Mouse (Mus musculus) megakaryocyte progenitor cell, adult 5-6 weeks (primary cell): ENCODE results near the gene Galnt10. TPM values are rescaled to one million over a fixed set of nuclear protein-coding genes. Genes with fewer than 3 reads are reported as not detected.
A peak's percentile ranks its signal among the peaks of the same experiment; 100 is the strongest.
"Not testable (repeated sequence)": the region's sequence is repeated elsewhere in the genome, so short reads cannot be mapped to it uniquely, and the experiment has no call there.

Experiments used
- ATAC-seq: replicated peaks from 2 replicates; pipeline ENCODE4 v1.8.0; 2016; ENCODE audit warnings: mild to moderate bottlenecking, moderate TSS enrichment, inconsistent platforms; ENCODE audit not compliant: poor library complexity
- total RNA-seq, 2 experiments: library from RNA; stranded (forward) in 1 of 2; stranded (reverse) in 1 of 2; fragments of 157-497, 149-512 nt in 1 of 2; fragments of 200-1000 nt in 1 of 2; gene quantifications; 2 replicates each; pipeline versions ENCODE4 v1.2.3 to v1.2.4; 2015 to 2017

Galnt10 gene
- total RNA-seq, 2 experiments from 2014 or later, result 4.0 to 7.0 TPM

DNA sequence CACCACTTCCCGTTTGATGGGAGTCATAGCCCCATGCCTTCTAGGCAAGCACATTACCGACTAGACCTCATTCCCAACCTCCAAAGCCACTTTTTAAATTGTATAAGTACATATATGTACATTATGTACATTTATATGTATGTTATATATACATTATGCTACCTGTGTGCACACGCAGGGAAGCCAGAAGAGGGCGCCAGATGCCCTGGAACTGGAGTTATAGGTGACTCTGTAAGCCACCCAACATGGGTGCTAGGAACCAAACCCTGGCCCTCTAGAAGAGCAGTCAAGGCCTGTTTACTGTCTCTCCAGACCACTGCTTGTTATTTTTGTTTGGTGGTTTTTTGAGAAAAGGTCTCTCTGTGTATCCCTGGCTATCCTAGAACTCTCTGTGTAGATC is 172.9 kb downstream of the Galnt10 start:
- no peak for ATAC-seq

GRCm38 (mm10) chr11:57819999-57820581 is 174.8 kb downstream of the Galnt10 start:
- ATAC-seq, result peak; percentile 90

- ATAC-seq, result not testable (repeated sequence)
These were observed 177.9 kb downstream of the Galnt10 start for GRCm38 (mm10) chr11:57823159-57823558.

GRCm38 (mm10) chr11:57823714-57824113 is 178.5 kb downstream of the Galnt10 start:
- ATAC-seq, result no peak

GRCm38 (mm10) chr11:57825234-57825633 is 180.0 kb downstream of the Galnt10 start:
- ATAC-seq, result peak; percentile 61

GRCm38 (mm10) chr11:57827048-57827914 is 182.0 kb downstream of the Galnt10 start:
- no peak; the same call in 1 of the 2 replicates for ATAC-seq

GRCm38 (mm10) chr11:57827915-57828545 is 182.8 kb downstream of the Galnt10 start:
- peak; percentile 24; the same call in 1 of the 2 replicates for ATAC-seq

DNA sequence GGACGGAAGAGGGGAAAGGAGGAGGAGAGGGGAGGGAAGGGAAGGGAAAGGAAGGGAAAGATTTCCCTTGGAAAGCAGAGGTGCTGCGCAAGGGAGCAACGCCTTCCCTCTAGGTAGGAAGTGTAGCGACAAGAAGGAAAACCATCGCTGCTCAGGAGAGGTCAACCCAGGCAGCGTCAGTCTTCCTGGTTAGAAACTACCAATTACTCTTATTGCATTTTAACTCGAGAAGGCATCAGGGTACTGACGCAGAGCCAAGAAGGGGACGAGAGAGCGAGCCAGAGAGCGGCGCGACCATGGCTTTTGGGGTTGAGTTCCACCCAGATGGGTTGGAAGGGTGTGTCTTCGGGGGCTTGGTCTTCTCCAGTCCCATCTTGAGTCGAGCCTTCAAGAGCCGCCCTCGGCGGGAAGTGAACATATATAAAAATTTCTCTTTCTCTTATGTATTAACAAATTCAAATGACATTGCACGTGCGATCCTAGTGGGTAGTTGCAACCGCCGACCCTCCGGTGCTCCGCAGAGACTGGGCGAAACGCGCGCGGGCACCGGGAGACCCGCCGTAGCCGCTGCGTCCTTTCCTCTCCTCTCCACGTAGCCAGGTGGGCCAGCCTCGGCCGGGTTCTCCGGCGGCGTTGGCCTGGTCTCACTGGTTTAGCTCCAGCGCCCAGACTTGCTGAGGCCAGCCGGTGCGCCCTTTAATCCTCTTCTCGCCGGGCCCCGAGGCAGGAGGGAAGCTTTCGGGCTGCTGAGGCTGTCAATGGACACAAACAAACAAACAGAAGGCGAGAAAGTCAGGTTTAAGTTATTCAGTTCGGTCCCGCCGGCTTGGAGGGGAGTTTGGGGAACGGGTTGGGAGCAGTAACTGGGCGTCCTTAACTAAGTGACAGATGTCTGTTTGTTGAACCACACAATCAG is 184.0 kb downstream of the Galnt10 start:
- no peak for ATAC-seq

DNA sequence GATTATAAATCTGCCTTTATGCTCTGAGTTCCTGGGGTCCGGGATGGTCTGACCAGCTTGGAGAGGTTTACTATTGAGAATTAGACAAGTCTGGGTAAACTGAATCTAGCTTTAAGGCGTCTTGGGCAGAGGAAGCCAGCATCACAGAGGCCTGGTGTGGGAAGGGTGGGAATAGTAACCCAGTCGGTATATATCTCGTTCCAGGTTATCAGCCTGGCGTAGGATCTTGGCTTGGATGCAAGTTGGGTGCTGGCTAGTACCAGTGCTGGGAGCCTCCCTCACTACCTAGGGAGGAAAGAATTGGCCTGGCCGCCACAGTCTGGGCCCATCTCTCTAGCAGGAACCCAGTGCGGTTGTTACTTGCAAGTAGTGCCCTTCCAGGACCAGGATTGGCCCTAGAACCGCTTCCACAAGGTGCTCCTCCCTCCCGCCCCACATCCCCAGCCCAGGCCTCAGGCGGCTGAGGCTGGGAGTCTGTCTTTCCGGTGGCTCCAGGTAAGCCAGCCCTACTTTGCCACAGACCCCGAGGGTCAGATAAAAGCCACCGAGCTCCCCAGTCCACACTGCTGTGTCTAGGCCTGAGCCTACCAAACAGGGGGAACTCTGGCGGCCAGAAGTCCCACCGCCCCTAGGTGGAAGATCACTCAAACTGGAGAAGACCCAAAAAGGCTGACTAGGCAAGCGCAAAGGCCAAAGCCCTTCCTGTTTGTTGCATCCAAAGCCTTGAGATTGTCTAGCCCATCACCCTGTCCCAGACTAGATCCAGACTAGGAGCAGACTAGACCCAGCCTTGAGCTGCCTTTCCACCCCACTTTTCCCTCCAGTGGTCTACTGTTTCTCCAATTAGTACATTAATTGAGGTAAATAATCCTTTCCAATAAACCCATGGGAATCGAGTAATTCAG is 184.9 kb downstream of the Galnt10 start:
- no peak for ATAC-seq

- ATAC-seq, result no peak
These were observed 186.1 kb downstream of the Galnt10 start for GRCm38 (mm10) chr11:57831281-57831781.

DNA sequence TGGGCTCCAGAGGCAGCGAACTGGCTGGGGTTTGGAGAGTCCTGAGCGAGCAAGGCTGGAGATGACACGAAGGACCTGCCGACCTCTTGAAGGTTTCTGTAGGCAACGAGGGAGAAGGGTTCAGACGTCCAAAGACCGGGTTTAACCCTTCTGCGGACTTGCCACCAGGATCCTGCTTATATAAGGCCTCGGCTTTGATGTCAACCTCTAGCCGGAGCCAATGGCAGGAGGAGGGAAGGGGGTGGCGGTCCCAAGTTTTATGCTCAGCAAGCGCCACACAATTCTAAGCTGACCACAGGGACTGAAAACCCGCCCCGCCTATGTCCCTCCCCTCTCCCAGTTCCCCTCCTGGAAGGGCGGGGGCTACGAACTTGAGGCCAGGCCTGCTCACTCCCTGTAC is 186.6 kb downstream of the Galnt10 start:
- ATAC-seq, result no peak

DNA sequence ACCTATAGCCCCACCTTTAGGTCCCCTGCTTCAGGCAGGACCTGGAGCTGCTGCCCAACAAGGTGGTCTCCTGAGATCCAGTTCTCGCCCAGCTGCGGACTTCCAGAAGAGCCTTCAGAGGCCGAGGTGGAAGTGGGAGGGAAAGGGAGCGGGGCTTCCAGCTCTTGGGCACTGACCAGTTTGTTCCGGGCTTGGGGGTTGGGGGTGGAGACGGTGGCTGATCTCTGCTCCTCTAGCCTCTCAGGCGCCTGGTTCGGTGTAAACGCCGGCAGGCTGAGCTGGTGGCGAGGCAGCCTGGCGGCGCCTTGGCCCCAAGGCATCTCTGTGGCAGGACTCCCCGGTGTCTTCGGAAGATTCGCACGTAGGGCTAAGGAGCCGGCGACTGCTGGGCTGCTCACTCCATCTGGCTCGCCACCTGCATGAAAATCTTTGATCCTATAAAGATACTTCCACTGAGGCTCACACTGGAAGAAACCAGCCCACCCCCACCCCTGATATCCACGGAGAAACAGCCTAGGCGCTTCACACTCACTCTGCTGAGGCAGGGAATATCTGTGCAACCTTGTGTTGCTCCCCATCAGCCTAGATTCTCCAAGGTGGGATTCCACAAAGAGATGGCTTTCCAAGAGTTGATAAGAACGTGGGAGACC is 187.4 kb downstream of the Galnt10 start, which contains the start of gene Hand1:
Gene Hand1 (minus strand): TSS at position 267 of the 650 bp plus-strand sequence.
- no peak for ATAC-seq

DNA sequence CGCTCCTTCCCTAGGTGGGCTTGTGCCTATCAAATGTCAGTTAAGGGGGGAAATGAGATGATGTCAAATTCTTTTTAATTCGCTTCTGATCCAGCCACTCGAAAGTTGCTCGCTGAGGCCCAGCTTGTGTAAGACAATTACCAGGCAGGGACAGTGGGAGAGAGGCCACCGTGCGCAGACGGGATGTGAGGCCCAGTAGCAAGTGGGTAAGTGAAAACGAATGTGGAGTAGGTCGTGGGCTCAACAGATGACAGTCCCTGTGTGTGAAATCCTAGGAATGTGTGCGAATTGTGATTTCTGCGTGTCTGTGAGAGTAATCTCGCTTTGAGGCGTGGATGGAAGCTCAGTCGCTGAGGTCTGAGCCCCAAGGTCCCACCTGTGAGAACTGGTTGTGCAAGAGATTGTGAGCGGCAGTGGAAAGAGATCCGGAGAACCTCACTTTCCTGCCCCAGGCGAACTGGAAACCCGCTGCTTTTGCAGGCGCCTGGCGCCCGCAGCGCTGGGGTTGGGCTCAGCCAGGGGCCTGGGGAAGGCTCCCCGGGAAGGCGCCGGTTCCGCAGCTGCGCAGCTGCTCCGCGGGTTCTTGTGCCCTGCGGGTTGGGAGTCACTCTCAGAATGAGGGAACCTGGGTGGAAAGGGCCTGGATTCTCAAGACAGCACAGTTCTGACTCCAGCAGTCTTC is 188.2 kb downstream of the Galnt10 start:
- no peak for ATAC-seq

DNA sequence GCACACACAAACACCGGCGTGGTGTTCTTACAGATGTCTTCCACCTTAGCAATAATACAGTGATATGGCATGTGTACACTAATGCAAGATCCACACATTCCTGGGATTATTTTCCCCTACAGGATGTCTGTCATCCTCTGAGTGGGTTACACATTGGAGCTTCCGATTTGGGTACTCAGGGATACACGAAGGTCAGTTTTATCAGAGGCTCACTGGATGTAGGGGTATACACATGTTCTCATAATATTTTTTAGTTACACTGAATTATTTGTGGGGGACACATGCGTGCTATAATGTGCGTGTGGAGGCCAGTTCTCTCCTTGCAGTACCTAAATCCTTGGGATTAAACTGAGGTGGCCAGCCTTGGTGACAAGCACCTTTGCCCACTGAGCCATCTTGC is 188.8 kb downstream of the Galnt10 start:
- ATAC-seq, result no peak

- no peak for ATAC-seq
These were observed 190.1 kb downstream of the Galnt10 start for GRCm38 (mm10) chr11:57835331-57835730.

DNA sequence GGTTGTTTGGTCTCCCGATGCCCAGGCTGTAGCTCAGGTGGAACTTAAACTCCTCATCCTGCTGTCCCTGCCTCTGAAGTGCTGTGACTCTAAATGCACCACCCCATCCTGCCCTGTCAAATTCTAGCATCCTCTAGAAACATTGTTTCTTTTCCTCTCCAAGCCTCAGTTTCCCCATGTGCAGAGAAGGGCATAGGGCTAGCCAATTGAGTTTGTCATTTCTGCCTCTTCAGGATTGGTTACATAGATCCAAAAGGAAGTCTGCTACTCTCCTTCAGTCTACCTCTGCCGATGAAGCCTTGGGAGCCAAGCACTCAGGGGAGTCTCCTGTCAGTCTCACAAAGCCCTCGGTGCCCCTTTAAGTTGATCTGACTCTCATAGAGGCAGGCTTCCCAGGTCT is 190.7 kb downstream of the Galnt10 start:
- no peak for ATAC-seq

DNA sequence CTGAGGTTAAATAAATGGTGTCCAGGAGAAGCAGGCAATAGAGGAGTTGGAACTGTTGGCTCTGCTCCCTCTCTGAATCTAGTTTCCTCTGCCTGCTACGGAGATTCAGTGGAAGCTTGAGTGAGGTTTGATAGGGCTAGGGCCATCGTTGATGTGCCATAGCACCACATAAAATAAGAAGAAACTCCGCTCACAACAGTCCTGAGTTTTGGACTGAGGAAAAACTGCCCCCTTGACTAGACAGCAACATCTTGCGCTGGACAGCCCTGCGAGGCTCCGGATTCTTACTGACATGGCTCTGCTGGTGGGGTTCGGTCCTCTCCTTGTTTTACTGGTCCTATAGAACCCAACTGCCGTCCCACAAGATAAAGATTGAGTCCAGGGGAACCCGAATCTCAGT is 191.2 kb downstream of the Galnt10 start:
- ATAC-seq, result no peak
